Mouse (Mus musculus): Measurements from ENCODE around the gene Saysd1. TPM values are rescaled to one million over a fixed set of nuclear protein-coding genes. Genes with fewer than 3 reads are reported as not detected.

The Saysd1 gene
- polyA plus RNA-seq, 1 experiment from 2014 or later = 15.4 TPM

GRCm38 (mm10) chr14:20094942-20095341 lies 43.4 kb downstream of the Saysd1 start:
- no peak overlapping the region for H3K27ac ChIP-seq (replicated peaks)
- no peak overlapping the region for H3K9ac ChIP-seq (replicated peaks)
- no peaks in the 10 kb centered on the region for H3K4me1 ChIP-seq
- WGBS = 72% methylated on average over 5 of the region's 5 CpGs
- no peaks in the 10 kb centered on the region for H3K36me3 ChIP-seq
- no peaks in the 10 kb centered on the region for H3K27me3 ChIP-seq
- H3K4me3 ChIP-seq = no peak overlapping the region
- ATAC-seq (replicated peaks) = no peak
- H3K4me2 ChIP-seq (replicated peaks) = no peak overlapping the region
- no peaks in the 10 kb centered on the region for H3K9me3 ChIP-seq

- Histone ChIP-seq H3K27me3 (no peaks in the 10 kb centered on the region), H3K36me3 (no peaks in the 10 kb centered on the region), H3K9me3 (no peaks in the 10 kb centered on the region), H3K4me1 (no peaks in the 10 kb centered on the region), H3K27ac (replicated peaks) (no peak overlapping the region), H3K4me2 (replicated peaks) (no peak overlapping the region), H3K9ac (replicated peaks) (no peak overlapping the region), H3K4me3 (no peak overlapping the region)
- WGBS = 22% methylated on average over 7 of the region's 7 CpGs
- no peak for ATAC-seq (replicated peaks)
Measured at GRCm38 (mm10) chr14:20093493-20093892, 44.8 kb downstream of the Saysd1 start.

- peaks cover 23% of the 10 kb centered on the region for H3K4me1 ChIP-seq
- H3K9me3 ChIP-seq = no peaks in the 10 kb centered on the region
- no peak overlapping the region for H3K4me2 ChIP-seq (replicated peaks)
- H3K27me3 ChIP-seq = no peaks in the 10 kb centered on the region
- no peak overlapping the region for H3K4me3 ChIP-seq
- 0 out of 2 replicates have a peak, but pooled peaks cover 4% of the 10 kb centered on the region for H3K36me3 ChIP-seq
- ATAC-seq (replicated peaks) = no peak
- no peak overlapping the region for H3K27ac ChIP-seq (replicated peaks)
- H3K9ac ChIP-seq (replicated peaks) = no peak overlapping the region
Measured at GRCm38 (mm10) chr14:20084335-20084734, 54.0 kb downstream of the Saysd1 start.

- no peaks in the 10 kb centered on the region for H3K27me3 ChIP-seq
- peaks cover 23% of the 10 kb centered on the region for H3K4me1 ChIP-seq
- H3K9me3 ChIP-seq = no peaks in the 10 kb centered on the region
- peak; percentile 99 for ATAC-seq (replicated peaks)
- WGBS = 2% methylated on average over 56 of the region's 56 CpGs
- peak overlapping the region; percentile 64 for H3K4me3 ChIP-seq
- H3K36me3 ChIP-seq = 0 out of 2 replicates have a peak, but pooled peaks cover 4% of the 10 kb centered on the region
- H3K27ac ChIP-seq (replicated peaks) = peak overlapping the region; percentile 94
- H3K9ac ChIP-seq (replicated peaks) = peak overlapping the region; percentile 73
- peak overlapping the region; percentile 88 for H3K4me2 ChIP-seq (replicated peaks)
Measured at GRCm38 (mm10) chr14:20082536-20083325, 55.6 kb downstream of the Saysd1 start.

- H3K4me1 ChIP-seq = peaks cover 23% of the 10 kb centered on the region
- peak overlapping the region; percentile 64 for H3K4me3 ChIP-seq
- WGBS = 73% methylated on average over 5 of the region's 5 CpGs
- H3K9me3 ChIP-seq = no peaks in the 10 kb centered on the region
- 0 out of 2 replicates have a peak, but pooled peaks cover 4% of the 10 kb centered on the region for H3K36me3 ChIP-seq
- H3K9ac ChIP-seq (replicated peaks) = peak overlapping the region; percentile 73
- H3K27me3 ChIP-seq = no peaks in the 10 kb centered on the region
- peak overlapping the region; percentile 88 for H3K4me2 ChIP-seq (replicated peaks)
- ATAC-seq (replicated peaks) = no peak
- peak overlapping the region; percentile 94 for H3K27ac ChIP-seq (replicated peaks)
Measured at GRCm38 (mm10) chr14:20081937-20082533, 56.3 kb downstream of the Saysd1 start.

- Histone ChIP-seq H3K4me1 (peaks cover 23% of the 10 kb centered on the region), H3K27me3 (no peaks in the 10 kb centered on the region), H3K4me2 (replicated peaks) (no peak overlapping the region), H3K4me3 (no peak overlapping the region), H3K9ac (replicated peaks) (no peak overlapping the region), H3K27ac (replicated peaks) (no peak overlapping the region), H3K36me3 (0 out of 2 replicates have a peak, but pooled peaks cover 4% of the 10 kb centered on the region), H3K9me3 (no peaks in the 10 kb centered on the region)
- WGBS = 98% methylated on average over 1 of the region's 1 CpGs
- ATAC-seq (replicated peaks) = no peak
Measured at GRCm38 (mm10) chr14:20081084-20081483, 57.2 kb downstream of the Saysd1 start.

GRCm38 (mm10) chr14:20077181-20077580 lies 61.2 kb downstream of the Saysd1 start:
- Histone ChIP-seq H3K4me3 (no peak overlapping the region), H3K36me3 (0 out of 2 replicates have a peak, but pooled peaks cover 4% of the 10 kb centered on the region), H3K9me3 (no peaks in the 10 kb centered on the region), H3K9ac (replicated peaks) (no peak overlapping the region), H3K4me1 (peaks cover 12% of the 10 kb centered on the region), H3K27me3 (no peaks in the 10 kb centered on the region), H3K27ac (replicated peaks) (no peak overlapping the region), H3K4me2 (replicated peaks) (no peak overlapping the region)
- no peak for ATAC-seq (replicated peaks)
- WGBS = 89% methylated on average over 6 of the region's 6 CpGs

GRCm38 (mm10) chr14:20075544-20075943 lies 62.8 kb downstream of the Saysd1 start:
- Histone ChIP-seq H3K4me2 (replicated peaks) (no peak overlapping the region), H3K27ac (replicated peaks) (no peak overlapping the region), H3K4me3 (no peak overlapping the region), H3K9me3 (no peaks in the 10 kb centered on the region), H3K27me3 (no peaks in the 10 kb centered on the region), H3K9ac (replicated peaks) (no peak overlapping the region), H3K4me1 (no peaks in the 10 kb centered on the region), H3K36me3 (0 out of 2 replicates have a peak, but pooled peaks cover 4% of the 10 kb centered on the region)
- no peak for ATAC-seq (replicated peaks)
- WGBS = 87% methylated on average over 7 of the region's 7 CpGs

GRCm38 (mm10) chr14:20074759-20075158 lies 63.6 kb downstream of the Saysd1 start:
- Histone ChIP-seq H3K36me3 (no peaks in the 10 kb centered on the region), H3K9me3 (no peaks in the 10 kb centered on the region), H3K27ac (replicated peaks) (no peak overlapping the region), H3K27me3 (no peaks in the 10 kb centered on the region), H3K4me2 (replicated peaks) (no peak overlapping the region), H3K4me3 (no peak overlapping the region), H3K4me1 (no peaks in the 10 kb centered on the region), H3K9ac (replicated peaks) (no peak overlapping the region)
- no peak for ATAC-seq (replicated peaks)
- 75% methylated on average over 1 of the region's 1 CpGs for WGBS

GRCm38 (mm10) chr14:20070629-20071028 lies 67.7 kb downstream of the Saysd1 start:
- Histone ChIP-seq H3K4me2 (replicated peaks) (no peak overlapping the region), H3K4me3 (no peak overlapping the region), H3K27ac (replicated peaks) (no peak overlapping the region), H3K9ac (replicated peaks) (no peak overlapping the region), H3K4me1 (peaks cover 4% of the 10 kb centered on the region), H3K36me3 (no peaks in the 10 kb centered on the region), H3K9me3 (no peaks in the 10 kb centered on the region), H3K27me3 (no peaks in the 10 kb centered on the region)
- 0 out of 2 replicates have a peak, but pooled peaks have one; percentile 47 for ATAC-seq (replicated peaks)

GRCm38 (mm10) chr14:20068365-20068764 lies 70.0 kb downstream of the Saysd1 start:
- H3K4me2 ChIP-seq (replicated peaks) = no peak overlapping the region
- H3K9me3 ChIP-seq = no peaks in the 10 kb centered on the region
- 87% methylated on average over 2 of the region's 2 CpGs for WGBS
- no peak overlapping the region for H3K4me3 ChIP-seq
- H3K9ac ChIP-seq (replicated peaks) = no peak overlapping the region
- H3K36me3 ChIP-seq = no peaks in the 10 kb centered on the region
- 0 out of 2 replicates have a peak, but pooled peaks have one; percentile 15 for ATAC-seq (replicated peaks)
- H3K4me1 ChIP-seq = peaks cover 4% of the 10 kb centered on the region
- H3K27me3 ChIP-seq = no peaks in the 10 kb centered on the region
- no peak overlapping the region for H3K27ac ChIP-seq (replicated peaks)

GRCm38 (mm10) chr14:20067293-20068074 lies 70.8 kb downstream of the Saysd1 start:
- Histone ChIP-seq H3K36me3 (no peaks in the 10 kb centered on the region), H3K4me1 (peaks cover 4% of the 10 kb centered on the region), H3K27me3 (no peaks in the 10 kb centered on the region), H3K27ac (replicated peaks) (no peak overlapping the region), H3K9me3 (no peaks in the 10 kb centered on the region), H3K9ac (replicated peaks) (no peak overlapping the region), H3K4me3 (no peak overlapping the region), H3K4me2 (replicated peaks) (no peak overlapping the region)
- WGBS = 44% methylated on average over 18 of the region's 18 CpGs
- ATAC-seq (replicated peaks) = peak; percentile 75

Measured in forebrain, embryonic 15.5 days (tissue).